Mouse (Mus musculus) myocyte (in vitro differentiated cells): Measurements from ENCODE around the gene Tmigd1. TPM values are rescaled to one million over a fixed set of nuclear protein-coding genes. Genes with fewer than 3 reads are reported as not detected.

Source experiments
- H3K27me3 ChIP-seq: one replicate; pipeline ENCODE4 v1.6.1; 2011; ENCODE audit not compliant: control insufficient read depth, insufficient read depth, insufficient read length
- H3K36me3 ChIP-seq: one replicate; pipeline ENCODE4 v1.6.1; 2011; ENCODE audit not compliant: control insufficient read depth, insufficient read depth
- H3K4me2 ChIP-seq: one replicate; pipeline ENCODE4 v1.6.1; 2011; ENCODE audit warnings: low read depth, control low read depth
- H3K4me3 ChIP-seq: one replicate; pipeline ENCODE4 v1.5.1; 2011; ENCODE audit warnings: mild to moderate bottlenecking, control low read depth, moderate library complexity
- H3K79me2 ChIP-seq: one replicate; pipeline ENCODE4 v1.6.1; 2011; ENCODE audit not compliant: control insufficient read depth, insufficient read depth
- H3ac ChIP-seq: one replicate; pipeline ENCODE4 v1.6.1; 2011; ENCODE audit not compliant: control insufficient read depth, insufficient read length
- CEBPB ChIP-seq: IDR thresholded peaks from 2 replicates; pipeline ENCODE4 v1.6.1; 2011; ENCODE audit warnings: mild to moderate bottlenecking, moderate library complexity; ENCODE audit not compliant: poor library complexity, insufficient read depth, severe bottlenecking
- E2F4 ChIP-seq: IDR thresholded peaks from one replicate; pipeline ENCODE4 v1.6.1; 2011; ENCODE audit warnings: mild to moderate bottlenecking, control low read depth, moderate library complexity; ENCODE audit not compliant: insufficient read depth
- MAX ChIP-seq: IDR thresholded peaks from one replicate; pipeline ENCODE4 v1.6.1; 2011; ENCODE audit warnings: low read depth, mild to moderate bottlenecking, control low read depth
- MYOD1 ChIP-seq, 3 experiments: IDR thresholded peaks; one replicate each; pipeline ENCODE4 v1.6.1; 2011; ENCODE audit warnings: control low read depth in 2 of 3, low read depth in 2 of 3, mild to moderate bottlenecking in 2 of 3, moderate library complexity in 1 of 3; ENCODE audit not compliant: insufficient read length in 2 of 3, control insufficient read depth in 1 of 3
- MYOG ChIP-seq, 3 experiments: IDR thresholded peaks; one replicate each; pipeline ENCODE4 v1.6.1; 2011; ENCODE audit warnings: control low read depth in 2 of 3, low read depth in 2 of 3, mild to moderate bottlenecking in 2 of 3; ENCODE audit not compliant: insufficient read length in 2 of 3, control insufficient read depth in 1 of 3, insufficient read depth in 1 of 3
- POLR2A ChIP-seq: IDR thresholded peaks from one replicate; pipeline ENCODE4 v1.6.1; 2011; ENCODE audit warnings: low read depth, mild to moderate bottlenecking, control low read depth, moderate library complexity; ENCODE audit not compliant: insufficient read length
- POLR2AphosphoS2 ChIP-seq: IDR thresholded peaks from one replicate; pipeline ENCODE4 v1.6.1; 2011; ENCODE audit warnings: low read depth, control low read depth; ENCODE audit not compliant: insufficient read length
- REST ChIP-seq: IDR thresholded peaks from one replicate; pipeline ENCODE4 v1.6.1; 2011; ENCODE audit warnings: mild to moderate bottlenecking, control low read depth, moderate library complexity; ENCODE audit not compliant: insufficient read depth, insufficient read length
- SRF ChIP-seq: IDR thresholded peaks from one replicate; pipeline ENCODE4 v1.6.1; 2011; ENCODE audit warnings: low read depth; ENCODE audit not compliant: control insufficient read depth, insufficient read length
- TCF12 ChIP-seq: IDR thresholded peaks from one replicate; pipeline ENCODE4 v1.6.1; 2011; ENCODE audit warnings: mild to moderate bottlenecking, control low read depth; ENCODE audit not compliant: poor library complexity, insufficient read depth, severe bottlenecking
- TCF3 ChIP-seq: IDR thresholded peaks from one replicate; pipeline ENCODE4 v1.6.1; 2011; ENCODE audit warnings: low read depth, control low read depth; ENCODE audit not compliant: insufficient read length
- USF1 ChIP-seq: IDR thresholded peaks from one replicate; pipeline ENCODE4 v1.6.1; 2011; ENCODE audit warnings: low read depth, mild to moderate bottlenecking, control low read depth, moderate library complexity
- polyA plus RNA-seq: library from polyadenylated mRNA; unstranded; fragments of >200 nt; fragmentation: generic; extraction: Trizol; gene quantifications from one replicate; pipeline ENCODE4 v1.2.1, GENCODE M21; 2012; ENCODE audit warnings: missing spikeins

Tmigd1 gene
- not detected for polyA plus RNA-seq

DNA sequence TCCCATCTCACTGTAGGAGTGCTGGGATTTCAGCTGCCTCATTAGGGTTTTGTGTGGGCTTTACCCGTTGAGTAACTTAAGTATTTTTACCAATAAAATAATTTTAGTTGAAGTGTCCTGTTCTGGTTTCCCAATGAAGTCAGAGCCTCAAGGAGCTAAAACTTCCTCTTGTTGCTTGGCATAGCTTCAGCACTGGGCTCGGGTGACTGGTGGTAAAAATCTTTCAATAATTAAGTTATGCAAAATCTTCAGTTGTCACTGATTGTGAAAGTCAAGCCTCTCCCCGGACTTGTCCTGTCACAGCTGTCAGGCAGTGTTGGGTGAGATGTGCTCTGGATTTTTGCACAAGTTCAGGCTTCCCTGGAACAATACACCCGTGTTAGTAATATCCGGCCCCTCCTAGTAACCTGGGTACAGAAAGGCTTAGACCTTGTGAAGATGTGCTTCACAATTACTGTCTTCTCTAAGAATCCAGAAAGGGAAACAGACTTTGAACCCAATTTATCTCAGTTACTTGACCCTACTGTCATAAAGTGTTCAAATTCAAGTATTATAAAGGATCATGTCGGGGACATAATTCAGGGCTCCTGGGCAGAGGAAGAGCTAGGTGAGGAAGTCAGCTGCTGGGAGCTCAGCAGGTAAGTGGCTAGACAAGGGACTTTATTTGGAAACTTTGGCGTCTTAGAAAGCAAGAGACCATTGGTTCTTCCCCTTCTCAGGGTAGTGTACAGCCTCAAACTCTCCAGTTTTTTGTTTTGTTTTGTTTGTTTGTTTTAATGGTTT, at the start of gene Tmigd1:
Gene Tmigd1, plus strand, starts transcription at position 581 of the 783 bp plus-strand sequence.
- no peak within 1 kb of the TSS for H3ac ChIP-seq
- TF ChIP-seq MAX (no peak), POLR2AphosphoS2 (no peak), MYOD1 (IDR thresholded peaks at IDR 0.05; ENCODE audit: control insufficient read depth in 1 of 3, insufficient read length in 2 of 3, low read depth in 2 of 3) (no peak), REST (no peak), TCF12 (no peak), USF1 (no peak), SRF (no peak), E2F4 (no peak), CEBPB (no peak), POLR2A (no peak), TCF3 (no peak), MYOG (IDR thresholded peaks at IDR 0.05; ENCODE audit: control insufficient read depth in 1 of 3, insufficient read depth in 1 of 3, insufficient read length in 2 of 3, low read depth in 2 of 3) (no peak)

DNA sequence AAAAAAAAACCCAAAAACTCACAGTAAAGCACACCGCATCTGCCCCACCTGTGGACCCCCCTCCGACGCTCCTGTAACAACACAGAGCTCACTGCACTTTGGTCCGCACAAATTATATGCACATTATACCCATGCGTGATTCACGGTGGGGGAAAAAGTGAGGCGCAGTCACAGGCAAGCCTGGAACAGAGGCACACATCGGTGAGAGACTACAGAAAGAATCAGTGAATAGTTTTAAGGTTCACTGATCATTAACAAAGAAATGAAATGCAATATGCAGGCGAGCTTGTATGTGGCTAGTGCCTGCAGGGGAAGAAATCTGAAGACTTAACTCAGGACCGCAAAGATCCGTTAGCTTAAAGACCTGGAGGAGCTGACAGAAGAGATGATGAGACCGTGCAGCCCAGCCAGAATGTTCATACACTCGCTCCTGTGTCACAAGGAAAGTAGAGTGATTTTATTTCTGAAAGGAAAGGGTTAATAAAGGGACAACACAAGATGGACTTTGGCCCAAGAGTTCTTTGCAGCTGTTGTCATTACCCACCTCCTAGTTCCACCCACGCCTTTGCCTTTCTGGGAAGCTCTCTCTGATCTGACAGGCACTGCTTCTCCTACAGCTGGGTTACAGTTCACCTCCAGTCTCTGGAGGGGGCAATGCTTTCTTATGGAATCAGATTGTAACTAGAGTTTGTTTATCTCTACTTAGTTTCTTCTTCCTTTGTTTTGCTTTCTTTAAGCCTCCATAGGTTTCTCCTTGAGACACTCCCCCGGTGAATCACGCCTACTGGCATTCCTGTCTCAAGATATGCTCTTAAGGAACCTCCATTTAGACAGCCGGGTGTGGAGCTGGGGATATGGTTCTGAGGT, 47.3 kb upstream of the Tmigd1 start:
- Histone ChIP-seq H3ac (no peak overlapping the region), H3K4me2 (peak overlapping the region; percentile 70), H3K79me2 (no peaks in the 10 kb centered on the region), H3K27me3 (no peaks in the 10 kb centered on the region), H3K36me3 (no peaks in the 10 kb centered on the region), H3K4me3 (no peak overlapping the region)
- TF ChIP-seq TCF3 (peak; percentile 13), MYOD1 (IDR thresholded peaks at IDR 0.05; ENCODE audit: control insufficient read depth in 1 of 3, insufficient read length in 2 of 3, low read depth in 2 of 3) (peak; percentile 14 to 84 (median 81)), USF1 (no peak), POLR2AphosphoS2 (no peak), SRF (peak; percentile 79), REST (no peak), E2F4 (no peak), MYOG (IDR thresholded peaks at IDR 0.05; ENCODE audit: control insufficient read depth in 1 of 3, insufficient read depth in 1 of 3, insufficient read length in 2 of 3, low read depth in 2 of 3) (peak in 2 of 3 experiments; percentile 67 to 77), CEBPB (no peak), MAX (no peak), TCF12 (peak; percentile 51)

More for the DNA sequence above, at the start of gene Tmigd1:
- Histone ChIP-seq H3K4me2 (no peak within 1 kb of the TSS), H3K27me3 (peaks cover under 1% of the 10 kb centered on the region), H3K4me3 (no peak within 1 kb of the TSS), H3K79me2 (no peaks in the 10 kb centered on the region), H3K36me3 (no peaks in the 10 kb centered on the region)

DNA sequence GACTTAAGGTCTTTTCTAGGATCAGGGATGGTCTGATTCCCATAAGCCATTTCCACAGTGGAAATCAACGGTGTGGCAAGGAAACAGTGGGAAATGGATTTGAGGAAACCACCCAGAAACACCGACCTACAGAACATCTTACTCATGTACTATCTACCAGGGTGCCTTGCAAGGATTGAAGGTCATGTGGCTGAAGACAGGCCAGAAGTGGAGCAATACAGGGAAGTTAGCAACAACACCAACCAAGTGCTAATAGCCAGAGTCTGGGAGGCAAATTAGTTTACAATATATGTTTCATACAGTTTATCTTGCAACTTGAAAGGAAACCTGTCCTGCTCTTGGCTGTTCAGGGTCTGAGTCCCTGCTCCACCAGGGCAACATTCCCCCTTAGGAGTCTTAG, 45.4 kb upstream of the Tmigd1 start:
- no peaks in the 10 kb centered on the region for H3K36me3 ChIP-seq
- no peaks in the 10 kb centered on the region for H3K27me3 ChIP-seq
- H3K4me3 ChIP-seq, result no peak overlapping the region
- no peak overlapping the region for H3ac ChIP-seq
- no peak for TF ChIP-seq E2F4
- no peak for TF ChIP-seq MYOD1 (IDR thresholded peaks at IDR 0.05; ENCODE audit: control insufficient read depth in 1 of 3, insufficient read length in 2 of 3, low read depth in 2 of 3)
- H3K4me2 ChIP-seq, result peak overlapping the region; percentile 64
- H3K79me2 ChIP-seq, result no peaks in the 10 kb centered on the region

DNA sequence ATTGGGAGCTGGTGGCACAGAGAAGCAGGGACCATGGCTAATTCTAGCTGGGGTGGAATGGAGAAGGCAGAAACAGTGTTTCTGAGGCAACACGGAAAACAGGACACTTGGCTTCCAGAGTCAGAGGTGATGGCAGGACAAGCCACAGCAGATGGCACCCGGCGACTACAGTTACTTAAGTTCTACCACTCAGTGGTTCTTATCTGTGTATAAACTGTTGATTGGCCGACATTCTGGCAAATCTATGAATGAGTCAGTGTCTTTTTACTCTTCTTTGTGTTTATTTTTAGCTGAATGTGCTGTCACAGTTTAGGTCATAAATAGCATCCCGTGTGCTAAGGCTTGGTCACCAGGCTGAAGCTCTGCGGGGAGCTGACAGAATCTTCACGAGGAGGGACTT, 44.8 kb upstream of the Tmigd1 start:
- TF ChIP-seq MYOD1 (IDR thresholded peaks at IDR 0.05; ENCODE audit: control insufficient read depth in 1 of 3, insufficient read length in 2 of 3, low read depth in 2 of 3) (peak; percentile 74 to 89 (median 76)), CEBPB (no peak), MYOG (IDR thresholded peaks at IDR 0.05; ENCODE audit: control insufficient read depth in 1 of 3, insufficient read depth in 1 of 3, insufficient read length in 2 of 3, low read depth in 2 of 3) (peak in 2 of 3 experiments; percentile 43 to 50)
- Histone ChIP-seq H3K4me2 (peak overlapping the region; percentile 64), H3K4me3 (no peak overlapping the region), H3K79me2 (no peaks in the 10 kb centered on the region), H3K36me3 (no peaks in the 10 kb centered on the region), H3ac (no peak overlapping the region), H3K27me3 (no peaks in the 10 kb centered on the region)

- Histone ChIP-seq H3K4me2 (peak overlapping the region; percentile 26), H3K79me2 (no peaks in the 10 kb centered on the region), H3ac (no peak overlapping the region), H3K27me3 (no peaks in the 10 kb centered on the region), H3K4me3 (no peak overlapping the region), H3K36me3 (no peaks in the 10 kb centered on the region)
- TF ChIP-seq MAX (no peak), POLR2AphosphoS2 (no peak), REST (no peak), TCF3 (no peak), CEBPB (no peak), POLR2A (no peak), SRF (no peak), MYOD1 (IDR thresholded peaks at IDR 0.05; ENCODE audit: control insufficient read depth in 1 of 3, insufficient read length in 2 of 3, low read depth in 2 of 3) (no peak), MYOG (IDR thresholded peaks at IDR 0.05; ENCODE audit: control insufficient read depth in 1 of 3, insufficient read depth in 1 of 3, insufficient read length in 2 of 3, low read depth in 2 of 3) (no peak), TCF12 (no peak), USF1 (no peak), E2F4 (no peak)
Observed at GRCm38 (mm10) chr11:76858781-76859180, 43.2 kb upstream of the Tmigd1 start.
